Mouse (Mus musculus) layer of hippocampus, adult 2 months (tissue): ENCODE measurements around the gene Jade3. TPM values are rescaled to one million over a fixed set of nuclear protein-coding genes. Genes with fewer than 3 reads are reported as not detected.

Experiments used
- DNase-seq, 2 experiments: peaks; one replicate each; pipeline ENCODE4 v3.0.0; 2022; ENCODE audit warnings: low spot score in 2 of 2
- H3K27ac ChIP-seq: fragments of 200-600 bp; 2 replicates; pipeline ENCODE4 v1.8.1; 2022
- H3K4me3 ChIP-seq: fragments of 200-600 bp; 2 replicates; pipeline ENCODE4 v1.8.1; 2022; ENCODE audit warnings: mild to moderate bottlenecking
- CTCF ChIP-seq: fragments of 200-600 bp; conservative IDR thresholded peaks from 2 replicates; pipeline ENCODE4 v1.8.1; 2022; ENCODE audit warnings: antibody characterized with exemption, mild to moderate bottlenecking, moderate library complexity
- total RNA-seq, 2 experiments: library from RNA; stranded (reverse); gene quantifications; 2 replicates each; pipeline ENCODE4 v1.2.3; 2021

Gene Jade3
- total RNA-seq, 2 experiments from 2014 or later = 7.2 to 7.6 TPM

DNA sequence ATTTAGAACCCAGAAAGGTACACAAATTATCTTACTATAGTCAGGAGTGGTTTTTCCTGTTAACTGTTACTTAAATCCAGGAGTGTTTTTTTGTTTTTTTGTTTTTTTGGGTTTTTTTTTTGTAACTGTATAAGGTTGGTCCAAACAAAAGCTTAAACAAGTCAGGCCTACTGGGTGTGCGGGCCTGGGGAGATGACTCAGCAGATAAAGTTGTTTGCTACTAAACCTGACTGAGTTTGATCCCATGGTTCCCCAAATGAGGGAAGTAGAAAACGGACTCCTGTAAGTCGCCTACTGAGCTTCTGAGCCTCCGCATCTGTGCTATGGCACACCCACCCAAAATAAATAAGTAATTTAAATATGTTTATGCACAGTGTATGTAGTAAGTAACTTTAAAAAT is 6.0 kb upstream of the Jade3 start:
- no peak for DNase-seq
- Histone ChIP-seq H3K4me3 (no peak overlapping the region), H3K27ac (no peak overlapping the region)
- TF ChIP-seq CTCF = no peak

- DNase-seq = peak in 1 of 2 experiments; percentile 10
- peak overlapping the region; percentile 69 for H3K4me3 ChIP-seq
- H3K27ac ChIP-seq = peak overlapping the region; percentile 87
- peak; percentile 27; the same call in 1 of the 2 replicates for TF ChIP-seq CTCF
Observed at GRCm38 (mm10) chrX:20425839-20426449, 456 bp downstream of the Jade3 start.

DNA sequence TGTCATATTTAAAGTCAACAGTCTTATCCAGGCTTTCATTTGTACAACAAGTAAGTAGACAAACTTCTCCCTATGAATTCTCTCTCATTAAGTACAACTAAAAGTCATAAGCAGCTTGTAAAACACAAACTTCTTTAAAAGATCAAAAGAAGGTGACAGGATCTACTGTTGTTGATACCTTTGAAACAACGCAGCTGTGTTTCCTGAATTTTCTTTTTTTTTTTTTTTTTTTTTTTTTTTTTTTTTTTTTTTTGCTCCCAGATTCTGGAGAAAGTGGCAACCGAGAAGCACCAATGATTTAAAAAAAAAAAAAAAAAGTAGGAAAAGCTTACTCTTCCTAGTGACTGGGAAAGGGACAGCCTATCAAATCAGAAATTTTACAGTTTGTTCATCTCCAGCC is 57.7 kb downstream of the Jade3 start:
- H3K27ac ChIP-seq = no peak overlapping the region
- no peak for DNase-seq
- no peak overlapping the region for H3K4me3 ChIP-seq
- TF ChIP-seq CTCF = no peak

DNA sequence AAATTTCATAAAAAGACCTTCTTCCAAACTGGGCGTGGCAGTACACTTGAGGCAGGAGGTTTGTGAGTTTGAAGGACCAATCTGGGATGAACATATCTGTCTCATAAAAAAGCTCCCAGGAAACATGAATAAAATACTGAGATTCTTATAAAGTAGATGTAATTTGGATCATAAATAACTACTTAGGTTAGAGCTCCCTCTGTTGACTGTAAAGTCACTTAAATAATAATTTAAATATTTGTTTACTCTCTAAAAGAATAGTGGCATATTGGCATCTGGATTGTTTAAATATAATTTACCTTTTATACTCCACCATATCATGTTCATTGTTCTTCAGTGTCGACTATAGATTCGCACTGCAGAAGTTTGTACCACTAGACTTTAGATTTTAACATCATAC is 72.2 kb downstream of the Jade3 start:
- no peak overlapping the region for H3K4me3 ChIP-seq
- no peak overlapping the region for H3K27ac ChIP-seq
- peak; percentile 65 for TF ChIP-seq CTCF
- DNase-seq = no peak

GRCm38 (mm10) chrX:20520290-20520939 is 94.9 kb downstream of the Jade3 start:
- no peak for DNase-seq
- H3K4me3 ChIP-seq = no peak overlapping the region
- no peak for TF ChIP-seq CTCF
- no peak overlapping the region for H3K27ac ChIP-seq

- TF ChIP-seq CTCF = no peak
- Histone ChIP-seq H3K4me3 (no peak overlapping the region), H3K27ac (no peak overlapping the region)
- no peak for DNase-seq
Observed at GRCm38 (mm10) chrX:20521578-20521977, 96.1 kb downstream of the Jade3 start.

- DNase-seq = no peak
- no peak for TF ChIP-seq CTCF
- Histone ChIP-seq H3K4me3 (no peak overlapping the region), H3K27ac (no peak overlapping the region)
Observed at GRCm38 (mm10) chrX:20532621-20533020, 107.1 kb downstream of the Jade3 start.

DNA sequence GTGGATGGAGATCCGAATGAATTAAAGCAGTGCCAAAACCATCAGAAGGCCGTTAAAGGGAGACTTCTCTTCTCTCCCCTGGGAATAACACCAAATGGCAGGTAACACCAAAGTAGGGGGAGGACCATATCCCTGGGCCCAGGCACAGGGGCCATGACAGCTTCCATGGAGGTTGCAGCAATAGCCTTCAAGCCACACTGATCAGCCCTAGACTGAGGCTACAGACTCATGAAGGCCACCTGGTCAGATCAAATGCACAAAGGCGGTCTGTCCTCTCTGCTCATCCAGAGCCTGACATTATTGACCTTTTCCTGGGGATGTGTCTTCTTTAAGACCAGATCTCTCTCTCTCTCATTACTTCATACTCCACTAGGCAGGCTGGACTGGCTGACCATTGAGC is 118.4 kb downstream of the Jade3 start:
- TF ChIP-seq CTCF = no peak
- H3K27ac ChIP-seq = no peak overlapping the region
- no peak overlapping the region for H3K4me3 ChIP-seq
- no peak for DNase-seq

DNA sequence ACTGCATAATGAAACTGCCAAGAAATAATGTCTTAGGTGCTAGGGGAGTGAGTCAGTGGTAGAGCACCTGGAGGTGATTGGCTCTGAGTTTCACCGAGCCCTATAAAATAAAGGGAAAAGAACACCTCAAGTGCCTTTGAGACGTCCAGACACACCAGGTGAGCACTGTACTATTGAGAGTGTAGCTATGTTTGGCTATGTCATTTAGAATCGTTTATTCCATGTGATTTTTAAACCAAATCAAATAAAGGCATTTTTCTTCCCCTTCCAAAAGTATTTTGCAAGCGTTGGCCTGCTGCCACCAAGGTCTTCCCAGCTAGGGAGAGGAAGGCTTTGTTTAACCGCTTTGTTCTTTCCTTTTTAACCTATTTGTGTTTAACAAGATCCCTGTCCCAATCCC is 122.1 kb downstream of the Jade3 start:
- peak overlapping the region; percentile 50 for H3K4me3 ChIP-seq
- no peak for DNase-seq
- no peak overlapping the region for H3K27ac ChIP-seq
- no peak for TF ChIP-seq CTCF

- no peak for TF ChIP-seq CTCF
- DNase-seq = no peak
- Histone ChIP-seq H3K27ac (no peak overlapping the region), H3K4me3 (peak overlapping the region; percentile 50)
Observed at GRCm38 (mm10) chrX:20548011-20548879, 122.8 kb downstream of the Jade3 start.

GRCm38 (mm10) chrX:20548880-20549440 is 123.5 kb downstream of the Jade3 start:
- Histone ChIP-seq H3K4me3 (peak overlapping the region; percentile 50; the same call in 1 of the 2 replicates), H3K27ac (no peak overlapping the region)
- no peak for DNase-seq
- TF ChIP-seq CTCF = no peak

- Histone ChIP-seq H3K4me3 (peak within 1 kb of the TSS; percentile 50), H3K27ac (no peak within 1 kb of the TSS)
- TF ChIP-seq CTCF = no peak
- no peak for DNase-seq
Observed at GRCm38 (mm10) chrX:20549532-20549931, 124.0 kb downstream of the Jade3 start, which contains the start of gene Rgn. Gene Rgn (plus strand): TSS chrX:20549787.

- H3K27ac ChIP-seq = no peak overlapping the region
Observed at GRCm38 (mm10) chrX:20552199-20552598, 126.7 kb downstream of the Jade3 start.

More at GRCm38 (mm10) chrX:20552199-20552598, 126.7 kb downstream of the Jade3 start:
- no peak for DNase-seq
- TF ChIP-seq CTCF = no peak
- no peak overlapping the region for H3K4me3 ChIP-seq
